Mouse (Mus musculus) forebrain, embryonic 14.5 days (tissue): ENCODE results near the gene Ptprn2. TPM values are rescaled to one million over a fixed set of nuclear protein-coding genes. Genes with fewer than 3 reads are reported as not detected.

Experiments used
- ATAC-seq: fragments of 200-750 bp; cut with Nextera tagmentation; 2 replicates; pipeline ENCODE4 v1.8.0; 2017; ENCODE audit warnings: mild to moderate bottlenecking, moderate library complexity
- DNase-seq: peaks from one replicate; pipeline ENCODE4 v3.0.0-alpha.2; 2015; ENCODE audit warnings: low spot score
- H3K27ac ChIP-seq: fragments of 300-500 bp; sonication (generic); 2 replicates; pipeline ENCODE4 v1.5.1; 2014; ENCODE audit warnings: low read depth, mild to moderate bottlenecking, control low read depth, low read length, moderate library complexity
- H3K27me3 ChIP-seq: fragments of 300-500 bp; sonication (generic); replicated peaks from 2 replicates; pipeline ENCODE4 v1.6.1; 2014; ENCODE audit warnings: low read length, control low read depth, mixed read lengths; ENCODE audit not compliant: control insufficient read depth, insufficient read depth
- H3K36me3 ChIP-seq: fragments of 300-500 bp; sonication (generic); 2 replicates; pipeline ENCODE4 v1.6.1; 2014; ENCODE audit warnings: low read length, control low read depth; ENCODE audit not compliant: control insufficient read depth, insufficient read depth
- H3K4me1 ChIP-seq: fragments of 300-500 bp; sonication (generic); 2 replicates; pipeline ENCODE4 v1.6.1; 2014; ENCODE audit warnings: antibody characterized with exemption, low read length, control low read depth; ENCODE audit not compliant: control insufficient read depth, insufficient read depth
- H3K4me2 ChIP-seq: fragments of 300-500 bp; sonication (generic); 2 replicates; pipeline ENCODE4 v1.6.1; 2014; ENCODE audit warnings: mild to moderate bottlenecking, control low read depth, low read length
- H3K4me3 ChIP-seq: fragments of 300-500 bp; sonication (generic); 2 replicates; pipeline ENCODE4 v1.5.1; 2014; ENCODE audit warnings: low read depth, low read length, control low read depth
- H3K9ac ChIP-seq: fragments of 300-500 bp; sonication (generic); 2 replicates; pipeline ENCODE4 v1.6.1; 2014; ENCODE audit warnings: mild to moderate bottlenecking, low read length, control low read depth, moderate library complexity
- H3K9me3 ChIP-seq: fragments of 300-500 bp; sonication (generic); replicated peaks from 2 replicates; pipeline ENCODE4 v1.6.1; 2016; ENCODE audit warnings: low read length, control low read depth, mixed read lengths; ENCODE audit not compliant: control insufficient read depth
- WGBS: fragments of 180-500 bp; shearing (Covaris S2); extraction: QIAGEN DNeasy Blood & Tissue Kit; methylation state at CpG from one replicate; pipeline ENCODE4 v1.1.7; 2014; 5-methylcytosine and 5-hydroxymethylcytosine counted together
- polyA plus RNA-seq: library from polyadenylated mRNA; unstranded; fragments of >200 nt; fragmentation: Nextera tagmentation; extraction: Ambion mirVana; gene quantifications from 2 replicates; pipeline ENCODE4 v1.2.1, GENCODE M21; 2014

The Ptprn2 gene
- polyA plus RNA-seq, 1 experiment from 2014 or later = 4.1 TPM

GRCm38 (mm10) chr12:116773344-116773743, 287.8 kb downstream of the Ptprn2 start:
- peaks cover 11% of the 10 kb centered on the region for H3K4me1 ChIP-seq
- no peaks in the 10 kb centered on the region for H3K9me3 ChIP-seq
- no peak overlapping the region for H3K4me3 ChIP-seq
- no peaks in the 10 kb centered on the region for H3K36me3 ChIP-seq
- H3K27ac ChIP-seq = no peak overlapping the region
- H3K27me3 ChIP-seq = no peaks in the 10 kb centered on the region
- H3K4me2 ChIP-seq = no peak overlapping the region
- DNase-seq (no peak), ATAC-seq (no peak)
- no peak overlapping the region for H3K9ac ChIP-seq
- 94% methylated on average over 3 of the region's 3 CpGs for WGBS

GRCm38 (mm10) chr12:116776447-116776846, 290.9 kb downstream of the Ptprn2 start:
- no peak for DNase-seq
- H3K4me2 ChIP-seq = no peak overlapping the region
- no peak for ATAC-seq
- WGBS = 94% methylated on average over 8 of the region's 8 CpGs
- no peak overlapping the region for H3K4me3 ChIP-seq
- no peaks in the 10 kb centered on the region for H3K9me3 ChIP-seq
- H3K9ac ChIP-seq = no peak overlapping the region
- peaks cover 8% of the 10 kb centered on the region for H3K4me1 ChIP-seq
- no peaks in the 10 kb centered on the region for H3K36me3 ChIP-seq
- no peaks in the 10 kb centered on the region for H3K27me3 ChIP-seq
- H3K27ac ChIP-seq = no peak overlapping the region

GRCm38 (mm10) chr12:116778095-116779090, 292.9 kb downstream of the Ptprn2 start:
- Histone ChIP-seq H3K36me3 (no peaks in the 10 kb centered on the region), H3K4me1 (no peaks in the 10 kb centered on the region), H3K4me3 (no peak overlapping the region), H3K27me3 (no peaks in the 10 kb centered on the region), H3K9me3 (no peaks in the 10 kb centered on the region), H3K9ac (no peak overlapping the region), H3K4me2 (no peak overlapping the region), H3K27ac (no peak overlapping the region)
- DNase-seq (peak; percentile 46), ATAC-seq (peak; percentile 70)
- 43% methylated on average over 4 of the region's 4 CpGs for WGBS

GRCm38 (mm10) chr12:116780419-116780818, 294.9 kb downstream of the Ptprn2 start:
- ATAC-seq (no peak), DNase-seq (no peak)
- no peaks in the 10 kb centered on the region for H3K9me3 ChIP-seq
- no peaks in the 10 kb centered on the region for H3K27me3 ChIP-seq
- H3K27ac ChIP-seq = no peak overlapping the region
- no peak overlapping the region for H3K4me3 ChIP-seq
- 93% methylated on average over 1 of the region's 1 CpGs for WGBS
- no peak overlapping the region for H3K9ac ChIP-seq
- H3K36me3 ChIP-seq = no peaks in the 10 kb centered on the region
- no peak overlapping the region for H3K4me2 ChIP-seq
- no peaks in the 10 kb centered on the region for H3K4me1 ChIP-seq

- H3K27ac ChIP-seq = no peak overlapping the region
- no peaks in the 10 kb centered on the region for H3K27me3 ChIP-seq
- no peaks in the 10 kb centered on the region for H3K36me3 ChIP-seq
- ATAC-seq (no peak), DNase-seq (no peak)
- no peak overlapping the region for H3K4me3 ChIP-seq
- WGBS = 95% methylated on average over 3 of the region's 3 CpGs
- no peaks in the 10 kb centered on the region for H3K9me3 ChIP-seq
- no peak overlapping the region for H3K9ac ChIP-seq
- no peak overlapping the region for H3K4me2 ChIP-seq
- no peaks in the 10 kb centered on the region for H3K4me1 ChIP-seq
Observed at GRCm38 (mm10) chr12:116785731-116786130, 300.2 kb downstream of the Ptprn2 start.

- H3K27ac ChIP-seq = no peak overlapping the region
- WGBS = 88% methylated on average over 3 of the region's 3 CpGs
- no peaks in the 10 kb centered on the region for H3K36me3 ChIP-seq
- ATAC-seq (no peak), DNase-seq (no peak)
- no peaks in the 10 kb centered on the region for H3K9me3 ChIP-seq
- H3K27me3 ChIP-seq = no peaks in the 10 kb centered on the region
- no peaks in the 10 kb centered on the region for H3K4me1 ChIP-seq
- H3K4me3 ChIP-seq = no peak overlapping the region
- no peak overlapping the region for H3K4me2 ChIP-seq
- no peak overlapping the region for H3K9ac ChIP-seq
Observed at GRCm38 (mm10) chr12:116788346-116788745, 302.8 kb downstream of the Ptprn2 start.

- no peak overlapping the region for H3K9ac ChIP-seq
- no peak overlapping the region for H3K4me2 ChIP-seq
- H3K27ac ChIP-seq = no peak overlapping the region
- H3K36me3 ChIP-seq = no peaks in the 10 kb centered on the region
- no peaks in the 10 kb centered on the region for H3K4me1 ChIP-seq
- DNase-seq (no peak), ATAC-seq (no peak)
- 92% methylated on average over 5 of the region's 5 CpGs for WGBS
- H3K4me3 ChIP-seq = no peak overlapping the region
- no peaks in the 10 kb centered on the region for H3K27me3 ChIP-seq
- H3K9me3 ChIP-seq = no peaks in the 10 kb centered on the region
Observed at GRCm38 (mm10) chr12:116803331-116803730, 317.8 kb downstream of the Ptprn2 start.

- Histone ChIP-seq H3K4me3 (no peak overlapping the region), H3K9me3 (no peaks in the 10 kb centered on the region), H3K4me1 (no peaks in the 10 kb centered on the region), H3K4me2 (no peak overlapping the region), H3K36me3 (no peaks in the 10 kb centered on the region), H3K27me3 (no peaks in the 10 kb centered on the region), H3K27ac (no peak overlapping the region), H3K9ac (no peak overlapping the region)
- 74% methylated on average over 2 of the region's 2 CpGs for WGBS
- no peak for ATAC-seq
- no peak for DNase-seq
Observed at GRCm38 (mm10) chr12:116804712-116805111, 319.2 kb downstream of the Ptprn2 start.

- ATAC-seq (no peak), DNase-seq (peak; percentile 7)
- WGBS = 72% methylated on average over 2 of the region's 2 CpGs
- no peak overlapping the region for H3K4me2 ChIP-seq
- H3K4me3 ChIP-seq = no peak overlapping the region
- no peaks in the 10 kb centered on the region for H3K36me3 ChIP-seq
- no peaks in the 10 kb centered on the region for H3K9me3 ChIP-seq
- no peak overlapping the region for H3K27ac ChIP-seq
- H3K27me3 ChIP-seq = no peaks in the 10 kb centered on the region
- H3K9ac ChIP-seq = no peak overlapping the region
- H3K4me1 ChIP-seq = no peaks in the 10 kb centered on the region
Observed at GRCm38 (mm10) chr12:116805129-116805809, 319.7 kb downstream of the Ptprn2 start.
